In the genomic region with DNA sequence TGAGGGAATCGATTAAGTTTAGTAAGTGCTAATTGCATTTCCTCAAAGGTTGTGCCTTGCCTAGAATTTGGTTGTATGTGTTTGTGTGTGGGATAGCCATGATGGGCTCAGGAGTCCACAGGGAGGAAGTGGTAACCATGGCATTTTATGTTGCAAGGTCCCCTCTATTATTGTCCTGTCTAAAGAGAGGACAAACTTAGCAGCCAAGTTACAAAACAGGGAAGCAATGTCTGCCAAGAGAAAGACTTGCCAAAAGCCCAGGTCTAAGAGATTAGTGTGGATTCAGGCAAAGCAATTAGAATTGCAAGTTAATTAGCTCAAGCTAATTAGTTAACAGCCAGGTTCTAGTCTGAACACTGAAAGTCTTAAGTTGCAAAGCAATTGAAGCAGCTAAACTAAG, we compare ENCODE assay signal across 21 mouse cellular contexts. TPM values are rescaled to one million over a fixed set of nuclear protein-coding genes. Genes with fewer than 3 reads are reported as not detected.
DNase-seq lines count a peak whose midpoint lies in the region; ATAC-seq lines count a peak whose summit lies in the region.
"Had no signal": no experiment of that assay in that cellular context is flagged by ENCODE, and none has a peak within 500 bp of the region (broad histone marks: within the 10 kb centered on the region; RNA-seq: fewer than 3 reads in every experiment).

No protein-coding gene starts in this region.

- DNase-seq in hindbrain, embryonic 14.5 days (ENCODE audit: low spot score): peak; percentile 30
- no peak for DNase-seq in hindbrain, embryonic 11.5 days (ENCODE audit: low spot score)
- DNase-seq in 416B (ENCODE audit: low read depth) (peak; percentile 24), adipocyte (ENCODE audit: low spot score) (peak; percentile 17)
- DNase-seq in lung, postnatal 10 days: no peak
- DNase-seq: adrenal gland, postnatal 14 days; B cell, adult 2 months; cerebellum, adult 18-20 months; cerebellum, adult 9-11 months; cerebellum, postnatal 36 days; gastrocnemius, postnatal 10 days; heart, postnatal 36 days; kidney, adult 8-10 months had no signal

- no peak overlapping the region for H3K4me2 ChIP-seq in hindbrain, embryonic 14.5 days (replicated peaks)
- no peak overlapping the region for H3K4me2 ChIP-seq in hindbrain, embryonic 11.5 days (replicated peaks; ENCODE audit: low read depth, low read length)
- no peak overlapping the region for H3K4me2 ChIP-seq in forebrain, embryonic 16.5 days (ENCODE audit: low read length)
- no peak overlapping the region for H3K4me2 ChIP-seq in kidney, embryonic 16.5 days (replicated peaks; ENCODE audit: low read depth, low read length)
- H3K4me2 ChIP-seq: embryonic facial prominence, embryonic 13.5 days; heart, embryonic 13.5 days; hindbrain, embryonic 13.5 days had no signal

- no peaks in the 10 kb centered on the region for H3K9me3 ChIP-seq in hindbrain, embryonic 14.5 days (ENCODE audit: control insufficient read depth, low read length)
- no peaks in the 10 kb centered on the region for H3K9me3 ChIP-seq in hindbrain, embryonic 11.5 days (ENCODE audit: control insufficient read depth, low read length)
- H3K9me3 ChIP-seq in forebrain, embryonic 16.5 days (ENCODE audit: control insufficient read depth, low read length): no peaks in the 10 kb centered on the region
- H3K9me3 ChIP-seq in kidney, embryonic 16.5 days (ENCODE audit: low read length): no peaks in the 10 kb centered on the region
- H3K9me3 ChIP-seq: embryonic facial prominence, embryonic 13.5 days; G1E; heart, embryonic 13.5 days; hindbrain, embryonic 13.5 days had no signal

- no peaks in the 10 kb centered on the region for H3K36me3 ChIP-seq in hindbrain, embryonic 14.5 days (replicated peaks; ENCODE audit: control insufficient read depth, insufficient read depth)
- H3K36me3 ChIP-seq in hindbrain, embryonic 11.5 days (ENCODE audit: control insufficient read depth, insufficient read depth, low read length): no peaks in the 10 kb centered on the region
- no peaks in the 10 kb centered on the region for H3K36me3 ChIP-seq in forebrain, embryonic 16.5 days (ENCODE audit: control insufficient read depth, insufficient read depth)
- H3K36me3 ChIP-seq in kidney, embryonic 16.5 days (ENCODE audit: insufficient read depth, low read length): no peaks in the 10 kb centered on the region
- H3K36me3 ChIP-seq: embryonic facial prominence, embryonic 13.5 days; G1E; heart, embryonic 13.5 days; hindbrain, embryonic 13.5 days had no signal

- 98% methylated on average over 1 of the region's 1 CpGs for WGBS in hindbrain, embryonic 14.5 days
- 95% methylated on average over 1 of the region's 1 CpGs for WGBS in hindbrain, embryonic 11.5 days
- 65% methylated on average over 1 of the region's 1 CpGs for WGBS in forebrain, embryonic 16.5 days
- 97% methylated on average over 1 of the region's 1 CpGs for WGBS in kidney, embryonic 16.5 days

- no peaks in the 10 kb centered on the region for H3K4me1 ChIP-seq in hindbrain, embryonic 14.5 days (replicated peaks; ENCODE audit: control insufficient read depth, insufficient read depth, low read length)
- no peaks in the 10 kb centered on the region for H3K4me1 ChIP-seq in hindbrain, embryonic 11.5 days (replicated peaks; ENCODE audit: control insufficient read depth, insufficient read depth, low read length)
- H3K4me1 ChIP-seq in forebrain, embryonic 16.5 days (replicated peaks; ENCODE audit: control insufficient read depth, insufficient read depth, low read length): no peaks in the 10 kb centered on the region
- no peaks in the 10 kb centered on the region for H3K4me1 ChIP-seq in kidney, embryonic 16.5 days (ENCODE audit: insufficient read depth, low read length)
- H3K4me1 ChIP-seq: embryonic facial prominence, embryonic 13.5 days; heart, embryonic 13.5 days; hindbrain, embryonic 13.5 days had no signal

- no peak overlapping the region for H3K4me3 ChIP-seq in hindbrain, embryonic 14.5 days (replicated peaks; ENCODE audit: low read length)
- H3K4me3 ChIP-seq in hindbrain, embryonic 11.5 days (ENCODE audit: low read depth, low read length): no peak overlapping the region
- no peak overlapping the region for H3K4me3 ChIP-seq in forebrain, embryonic 16.5 days (replicated peaks; ENCODE audit: low read length)
- H3K4me3 ChIP-seq in kidney, embryonic 16.5 days (ENCODE audit: low read length): no peak overlapping the region
- H3K4me3 ChIP-seq: embryonic facial prominence, embryonic 13.5 days; heart, embryonic 13.5 days; hindbrain, embryonic 13.5 days had no signal

- no peaks in the 10 kb centered on the region for H3K27me3 ChIP-seq in hindbrain, embryonic 14.5 days (ENCODE audit: control insufficient read depth, insufficient read depth, low read length)
- no peaks in the 10 kb centered on the region for H3K27me3 ChIP-seq in hindbrain, embryonic 11.5 days (ENCODE audit: control insufficient read depth, insufficient read depth, low read length)
- peaks cover 6% of the 10 kb centered on the region for H3K27me3 ChIP-seq in forebrain, embryonic 16.5 days (replicated peaks; ENCODE audit: control insufficient read depth, insufficient read depth, low read length)
- no peaks in the 10 kb centered on the region for H3K27me3 ChIP-seq in kidney, embryonic 16.5 days (ENCODE audit: insufficient read depth, low read length)
- H3K27me3 ChIP-seq: embryonic facial prominence, embryonic 13.5 days; heart, embryonic 13.5 days; hindbrain, embryonic 13.5 days had no signal

- no peak overlapping the region for H3K9ac ChIP-seq in hindbrain, embryonic 14.5 days
- H3K9ac ChIP-seq in hindbrain, embryonic 11.5 days (ENCODE audit: low read depth, low read length): no peak overlapping the region
- H3K9ac ChIP-seq in forebrain, embryonic 16.5 days (replicated peaks; ENCODE audit: low read depth, low read length): no peak overlapping the region
- H3K9ac ChIP-seq in kidney, embryonic 16.5 days (replicated peaks; ENCODE audit: low read length): no peak overlapping the region
- H3K9ac ChIP-seq: embryonic facial prominence, embryonic 13.5 days; heart, embryonic 13.5 days; hindbrain, embryonic 13.5 days had no signal

- ATAC-seq in hindbrain, embryonic 14.5 days (ENCODE audit: low FRiP score): no peak
- ATAC-seq in hindbrain, embryonic 11.5 days (ENCODE audit: low FRiP score): no peak
- peak; percentile 73 for ATAC-seq in forebrain, embryonic 16.5 days
- no peak for ATAC-seq in kidney, embryonic 16.5 days (ENCODE audit: low FRiP score, low TSS enrichment)
- ATAC-seq: CD4-positive, CD25-positive, alpha-beta regulatory T cell, adult 4 months; intestine, postnatal 0 days had no signal

- no peak overlapping the region for H3K27ac ChIP-seq in hindbrain, embryonic 14.5 days
- no peak overlapping the region for H3K27ac ChIP-seq in hindbrain, embryonic 11.5 days (ENCODE audit: low read depth, low read length)
- no peak overlapping the region for H3K27ac ChIP-seq in forebrain, embryonic 16.5 days (ENCODE audit: low read length)
- H3K27ac ChIP-seq in kidney, embryonic 16.5 days (ENCODE audit: low read length): no peak overlapping the region
- H3K27ac ChIP-seq: embryonic facial prominence, embryonic 13.5 days; heart, embryonic 13.5 days; hindbrain, embryonic 13.5 days had no signal

RNA-seq across cellular contexts. Expression of a gene that starts 14.1 kb away (rescaled TPM):
- polyA plus RNA-seq in hindbrain, embryonic 14.5 days (2014; fragmentation: Nextera tagmentation; extraction: Ambion mirVana): 8.8 and 9.1 TPM in 2 replicates
- 14.8 and 17.1 TPM in 2 replicates for polyA plus RNA-seq in hindbrain, embryonic 11.5 days (2014; fragmentation: Nextera tagmentation; extraction: Ambion mirVana)
- polyA plus RNA-seq in forebrain, embryonic 16.5 days (2015; fragmentation: Nextera tagmentation; extraction: Ambion mirVana): 3.2 and 5.2 TPM in 2 replicates
- polyA plus RNA-seq in kidney, embryonic 16.5 days (2015; fragmentation: Nextera tagmentation; extraction: Ambion mirVana): 0.75 and 1.3 TPM in 2 replicates
- polyA plus RNA-seq: CD4-positive, CD25-positive, alpha-beta regulatory T cell, adult 4 months had no signal

Comparison
In these comparisons a context has a peak if more than half of its experiments do, and no peak if none do; other contexts are left out.
1. DNase-seq: peak in hindbrain, embryonic 14.5 days (single experiment), 416B (single experiment) and adipocyte (single experiment); none in hindbrain, embryonic 11.5 days (single experiment) and lung, postnatal 10 days (single experiment).